Mouse (Mus musculus) CH12.LX (cell line): ENCODE measurements around the gene Map9. TPM values are rescaled to one million over a fixed set of nuclear protein-coding genes. Genes with fewer than 3 reads are reported as not detected.

Experiments used
- DNase-seq: peaks from one replicate; pipeline ENCODE4 v3.0.0-alpha.2; 2013; ENCODE audit errors: extremely low read depth
- H3K27ac ChIP-seq: 2 replicates; pipeline ENCODE4 v1.5.1; 2012; ENCODE audit warnings: low read depth, mild to moderate bottlenecking, control low read depth, moderate library complexity; ENCODE audit not compliant: insufficient read depth
- H3K27me3 ChIP-seq: replicated peaks from 2 replicates; pipeline ENCODE3; 2012; ENCODE audit warnings: inconsistent platforms
- H3K36me3 ChIP-seq, 2 experiments: replicated peaks in 1 of 2; 2 replicates each; pipeline versions ENCODE3 to v1.6.1; 2012; ENCODE audit warnings: inconsistent platforms in 1 of 2, low read length in 1 of 2, mild to moderate bottlenecking in 1 of 2, mixed read lengths in 1 of 2, moderate library complexity in 1 of 2; ENCODE audit not compliant: control insufficient read depth in 1 of 2, insufficient read depth in 1 of 2
- H3K4me1 ChIP-seq, 2 experiments: 2 replicates each; pipeline ENCODE4 v1.6.1; 2012; ENCODE audit warnings: inconsistent platforms in 1 of 2, moderate library complexity in 1 of 2; ENCODE audit not compliant: insufficient read depth in 2 of 2, control insufficient read depth in 1 of 2
- H3K4me2 ChIP-seq: 2 replicates; pipeline ENCODE4 v1.6.1; 2012; ENCODE audit warnings: low read depth, mild to moderate bottlenecking, control low read depth; ENCODE audit not compliant: poor library complexity, insufficient read depth, severe bottlenecking
- H3K4me3 ChIP-seq, 3 experiments: fragments of 150-350 bp in 1 of 3; sonication (generic) in 1 of 3; replicated peaks in 1 of 3; 2 replicates each; pipeline versions ENCODE3 to v1.5.1; 2011 to 2012; ENCODE audit warnings: low read depth in 2 of 3, low read length in 2 of 3, mild to moderate bottlenecking in 2 of 3, moderate library complexity in 2 of 3, control low read depth in 1 of 3, improper control_type of control experiment in 1 of 3, inconsistent platforms in 1 of 3, mixed read lengths in 1 of 3; ENCODE audit not compliant: poor library complexity in 1 of 3
- H3K79me2 ChIP-seq: replicated peaks from 2 replicates; pipeline ENCODE4 v1.6.1; 2012; ENCODE audit warnings: mild to moderate bottlenecking, moderate library complexity; ENCODE audit not compliant: control insufficient read depth, poor library complexity, insufficient read depth, severe bottlenecking; ENCODE audit errors: extremely low read depth
- H3K9ac ChIP-seq: 2 replicates; pipeline ENCODE4 v1.6.1; 2012; ENCODE audit warnings: low read depth, mild to moderate bottlenecking, control low read depth, moderate library complexity; ENCODE audit not compliant: insufficient read depth
- H3K9me3 ChIP-seq: replicated peaks from 2 replicates; pipeline ENCODE3; 2012; ENCODE audit warnings: low read length, inconsistent platforms, mixed read lengths
- BHLHE40 ChIP-seq: IDR thresholded peaks from 2 replicates; pipeline ENCODE4 v1.6.1; 2011; ENCODE audit warnings: mild to moderate bottlenecking, low read depth, low read length, improper control_type of control experiment
- CHD1 ChIP-seq: IDR thresholded peaks from 2 replicates; pipeline ENCODE4 v1.6.1; 2012; ENCODE audit warnings: low read depth, low read length, improper control_type of control experiment, inconsistent platforms
- CTCF ChIP-seq, 2 experiments: IDR thresholded peaks in 1 of 2; conservative IDR thresholded peaks in 1 of 2; 2 replicates each; pipeline ENCODE4 v1.5.1; 2011 to 2012; ENCODE audit warnings: low read depth in 2 of 2, low read length in 2 of 2, improper control_type of control experiment in 1 of 2, inconsistent platforms in 1 of 2, mild to moderate bottlenecking in 1 of 2, moderate library complexity in 1 of 2
- E2F4 ChIP-seq: IDR thresholded peaks from 2 replicates; pipeline ENCODE4 v1.6.1; 2011; ENCODE audit warnings: low read depth, low read length, improper control_type of control experiment; ENCODE audit not compliant: insufficient replicate concordance
- ELF1 ChIP-seq: IDR thresholded peaks from 2 replicates; pipeline ENCODE4 v1.6.1; 2014; ENCODE audit warnings: low read depth, mild to moderate bottlenecking, inconsistent platforms, low read length, improper control_type of control experiment
- EP300 ChIP-seq: IDR thresholded peaks from 2 replicates; pipeline ENCODE4 v1.6.1; 2011; ENCODE audit warnings: low read length, improper control_type of control experiment
- HCFC1 ChIP-seq: IDR thresholded peaks from 2 replicates; pipeline ENCODE4 v1.6.1; 2012; ENCODE audit warnings: low read depth, mild to moderate bottlenecking, inconsistent platforms, low read length, improper control_type of control experiment
- IRF4 ChIP-seq: IDR thresholded peaks from 2 replicates; pipeline ENCODE4 v1.6.1; 2014; ENCODE audit warnings: low read depth, mild to moderate bottlenecking, inconsistent platforms, low read length, improper control_type of control experiment
- JUN ChIP-seq: IDR thresholded peaks from 2 replicates; pipeline ENCODE4 v1.6.1; 2011; ENCODE audit warnings: low read depth, mild to moderate bottlenecking, low read length, improper control_type of control experiment, moderate library complexity; ENCODE audit not compliant: insufficient read depth
- JUND ChIP-seq: conservative IDR thresholded peaks from 2 replicates; pipeline ENCODE4 v1.6.1; 2011; ENCODE audit warnings: low read depth, low read length, improper control_type of control experiment
- KAT2A ChIP-seq: IDR thresholded peaks from 2 replicates; pipeline ENCODE4 v1.6.1; 2012; ENCODE audit warnings: low read length, improper control_type of control experiment, inconsistent platforms; ENCODE audit not compliant: insufficient replicate concordance
- MAZ ChIP-seq: IDR thresholded peaks from 2 replicates; pipeline ENCODE4 v1.6.1; 2012; ENCODE audit warnings: low read depth, mild to moderate bottlenecking, inconsistent platforms, low read length, improper control_type of control experiment, moderate library complexity
- MEF2A ChIP-seq: IDR thresholded peaks from 2 replicates; pipeline ENCODE4 v1.6.1; 2014; ENCODE audit warnings: low read depth, mild to moderate bottlenecking, inconsistent platforms, low read length, improper control_type of control experiment, borderline replicate concordance
- MXI1 ChIP-seq: IDR thresholded peaks from 2 replicates; pipeline ENCODE4 v1.6.1; 2011; ENCODE audit warnings: mild to moderate bottlenecking, low read depth, low read length, improper control_type of control experiment
- MYC ChIP-seq: IDR thresholded peaks from 2 replicates; pipeline ENCODE4 v1.6.1; 2011; ENCODE audit warnings: low read depth, mild to moderate bottlenecking, improper control_type of control experiment, low read length
- PAX5 ChIP-seq: IDR thresholded peaks from 2 replicates; pipeline ENCODE4 v1.6.1; 2012; ENCODE audit warnings: low read length, inconsistent platforms, mixed read lengths
- POLR2A ChIP-seq: IDR thresholded peaks from 2 replicates; pipeline ENCODE4 v1.6.1; 2011; ENCODE audit warnings: low read depth, mild to moderate bottlenecking, improper control_type of control experiment, low read length
- POLR2AphosphoS2 ChIP-seq: IDR thresholded peaks from 2 replicates; pipeline ENCODE4 v1.6.1; 2011; ENCODE audit warnings: low read depth, low read length, improper control_type of control experiment
- RAD21 ChIP-seq: IDR thresholded peaks from 2 replicates; pipeline ENCODE4 v1.6.1; 2011; ENCODE audit warnings: low read depth, mild to moderate bottlenecking, low read length, improper control_type of control experiment, moderate library complexity
- RCOR1 ChIP-seq: conservative IDR thresholded peaks from 2 replicates; pipeline ENCODE4 v1.6.1; 2012; ENCODE audit warnings: low read depth, mild to moderate bottlenecking, inconsistent platforms, low read length, improper control_type of control experiment
- SIN3A ChIP-seq: IDR thresholded peaks from 2 replicates; pipeline ENCODE4 v1.6.1; 2012; ENCODE audit warnings: low read length, improper control_type of control experiment, inconsistent platforms
- SMC3 ChIP-seq: IDR thresholded peaks from 2 replicates; pipeline ENCODE4 v1.6.1; 2011; ENCODE audit warnings: low read depth, low read length, improper control_type of control experiment
- TBP ChIP-seq: conservative IDR thresholded peaks from 2 replicates; pipeline ENCODE4 v1.6.1; 2011; ENCODE audit warnings: low read depth, low read length, improper control_type of control experiment
- TCF12 ChIP-seq: IDR thresholded peaks from 2 replicates; pipeline ENCODE4 v1.6.1; 2014; ENCODE audit warnings: low read depth, mild to moderate bottlenecking, inconsistent platforms, low read length, improper control_type of control experiment
- UBTF ChIP-seq: IDR thresholded peaks from 2 replicates; pipeline ENCODE4 v1.6.1; 2012; ENCODE audit warnings: low read depth, mild to moderate bottlenecking, inconsistent platforms, low read length, improper control_type of control experiment, moderate library complexity
- USF2 ChIP-seq: conservative IDR thresholded peaks from 2 replicates; pipeline ENCODE4 v1.6.1; 2011; ENCODE audit warnings: low read depth, low read length, improper control_type of control experiment
- ZC3H11A ChIP-seq: IDR thresholded peaks from 2 replicates; pipeline ENCODE4 v1.6.1; 2012; ENCODE audit warnings: low read depth, mild to moderate bottlenecking, inconsistent platforms, low read length, improper control_type of control experiment
- ZKSCAN1 ChIP-seq: IDR thresholded peaks from 2 replicates; pipeline ENCODE4 v1.6.1; 2012; ENCODE audit warnings: low read depth, inconsistent platforms, low read length, improper control_type of control experiment, borderline replicate concordance
- dilution Hi-C: fragments of 300-500 bp; cut with MboI; formaldehyde crosslinking; loops from 2 replicates; pipeline ENCODE4 v1.14.3; 2020; ENCODE audit warnings: low sequenced_read_pairs; ENCODE audit not compliant: extremely low pct_unique_long_range_greater_than_20kb, extremely low pct_ligation_motif_present
- in situ Hi-C: fragments of 300-500 bp; cut with MboI; formaldehyde crosslinking; loops from 3 replicates; pipeline ENCODE4 v1.14.3; 2019; ENCODE audit warnings: low sequenced_read_pairs, low pct_ligation_motif_present, low pct_unique_long_range_greater_than_20kb, mixed read lengths
- polyA plus RNA-seq: library from polyadenylated mRNA; unstranded; fragments of >175 nt; gene quantifications from 2 replicates; pipeline ENCODE4 v1.2.1, GENCODE M21; 2012; ENCODE audit warnings: low read depth; ENCODE audit not compliant: insufficient read length
- total RNA-seq, 2 experiments: library from RNA; depleted of rRNA; stranded (reverse); fragments of 300-350 nt in 1 of 2; fragments of >200 nt in 1 of 2; gene quantifications; 2 replicates each; pipeline ENCODE4 v1.2.3; 2012 to 2014

The Map9 gene
- total and polyA plus RNA-seq, 3 experiments: not detected

- no peak overlapping the region for H3K4me3 ChIP-seq
Measured at GRCm38 (mm10) chr3:82350321-82350720, 7.5 kb upstream of the Map9 start.

GRCm38 (mm10) chr3:82357340-82357739 lies 504 bp upstream of the Map9 start:
- DNase-seq: no peak
- dilution Hi-C loops: no loop called here

More at GRCm38 (mm10) chr3:82350321-82350720, 7.5 kb upstream of the Map9 start:
- H3K79me2 ChIP-seq: no peaks in the 10 kb centered on the region
- H3K9me3 ChIP-seq: no peaks in the 10 kb centered on the region
- no peak for DNase-seq
- H3K36me3 ChIP-seq: no peaks in the 10 kb centered on the region
- H3K27ac ChIP-seq: no peak overlapping the region
- TF ChIP-seq RAD21 (peak; percentile 18), SIN3A (no peak), USF2 (no peak), ZKSCAN1 (no peak), IRF4 (no peak), MXI1 (no peak), CTCF (conservative IDR thresholded peaks at IDR 0.05 in 1 of 2, IDR thresholded peaks at IDR 0.05 in 1 of 2; ENCODE audit: low read depth in 2 of 2, low read length in 2 of 2) (peak in 1 of 2 experiments; percentile 23; a peak in 1 of 4 replicates), HCFC1 (no peak)
- TF ChIP-seq, all 38 proteins: peak for 2
- dilution Hi-C loops (no loop called here), in situ Hi-C loops (loop anchor here (25.0 kb wide), 1 partner anchor 512 kb away; no protein-coding TSS in a partner anchor)
- H3K27me3 ChIP-seq: no peaks in the 10 kb centered on the region
- H3K9ac ChIP-seq: no peak overlapping the region
- H3K4me1 ChIP-seq: no peaks in the 10 kb centered on the region
- no peak overlapping the region for H3K4me2 ChIP-seq

DNA sequence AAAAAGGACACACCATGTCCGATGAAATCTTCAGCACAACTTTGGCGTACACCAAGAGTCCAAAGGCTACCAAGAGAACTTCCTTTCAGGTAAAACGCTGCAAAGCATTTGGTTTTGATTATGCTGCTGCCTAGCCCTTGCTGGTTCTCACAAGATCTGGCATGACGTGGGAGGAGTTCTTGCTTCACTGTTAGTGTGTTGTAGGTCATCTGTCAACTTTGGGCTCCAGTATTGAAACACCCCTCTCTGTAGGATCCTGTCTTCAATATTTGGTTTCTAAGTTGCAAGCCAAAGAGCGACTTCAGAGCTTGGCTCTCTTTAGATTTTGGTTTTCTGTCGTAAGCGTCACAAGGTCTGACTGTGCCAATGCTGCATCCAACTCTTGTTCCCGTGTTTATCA lies 1.2 kb downstream of the Map9 start:
- Histone ChIP-seq H3K4me1 (no peaks in the 10 kb centered on the region), H3K4me2 (no peak overlapping the region), H3K79me2 (no peaks in the 10 kb centered on the region), H3K9ac (no peak overlapping the region), H3K27me3 (no peaks in the 10 kb centered on the region), H3K27ac (no peak overlapping the region), H3K9me3 (no peaks in the 10 kb centered on the region), H3K4me3 (no peak overlapping the region), H3K36me3 (no peaks in the 10 kb centered on the region)
- TF ChIP-seq EP300: no peak
- TF ChIP-seq SMC3: no peak
- no peak for TF ChIP-seq UBTF
- no peak for TF ChIP-seq MXI1
- TF ChIP-seq POLR2AphosphoS2: no peak
- no peak for TF ChIP-seq ZKSCAN1
- no peak for TF ChIP-seq RCOR1
- no peak for TF ChIP-seq KAT2A
- TF ChIP-seq ELF1: no peak
- no peak for TF ChIP-seq CHD1
- no peak for TF ChIP-seq E2F4
- TF ChIP-seq TBP: no peak
- no peak for TF ChIP-seq MAZ
- in situ Hi-C loops: loop anchor here (25.0 kb wide), 1 partner anchor 503 kb away; no protein-coding TSS in a partner anchor
- no peak for DNase-seq
- dilution Hi-C loops: no loop called here

More at GRCm38 (mm10) chr3:82357340-82357739, 504 bp upstream of the Map9 start:
- no peaks in the 10 kb centered on the region for H3K9me3 ChIP-seq
- H3K4me2 ChIP-seq: no peak overlapping the region
- no peak overlapping the region for H3K4me3 ChIP-seq
- H3K4me1 ChIP-seq: no peaks in the 10 kb centered on the region
- no peak for TF ChIP-seq POLR2A
- no peak for TF ChIP-seq BHLHE40
- TF ChIP-seq UBTF: no peak
- TF ChIP-seq USF2: no peak
- TF ChIP-seq MEF2A: no peak
- TF ChIP-seq CTCF (conservative IDR thresholded peaks at IDR 0.05 in 1 of 2, IDR thresholded peaks at IDR 0.05 in 1 of 2; ENCODE audit: low read depth in 2 of 2, low read length in 2 of 2): no peak
- TF ChIP-seq EP300: no peak
- TF ChIP-seq ZC3H11A: no peak
- no peak for TF ChIP-seq JUN
- no peak for TF ChIP-seq SIN3A
- TF ChIP-seq PAX5: no peak
- TF ChIP-seq HCFC1: no peak
- no peak for TF ChIP-seq TCF12
- no peak for TF ChIP-seq ELF1
- TF ChIP-seq MYC: no peak
- TF ChIP-seq IRF4: no peak
- no peak for TF ChIP-seq JUND
- no peaks in the 10 kb centered on the region for H3K36me3 ChIP-seq
- H3K27me3 ChIP-seq: no peaks in the 10 kb centered on the region
- H3K9ac ChIP-seq: no peak overlapping the region
- no peaks in the 10 kb centered on the region for H3K79me2 ChIP-seq
- no peak overlapping the region for H3K27ac ChIP-seq
- in situ Hi-C loops: loop anchor here (25.0 kb wide), 1 partner anchor 505 kb away; no protein-coding TSS in a partner anchor
